Mouse (Mus musculus) embryonic facial prominence, embryonic 15.5 days (tissue): ENCODE measurements around the gene Gm21987. TPM values are rescaled to one million over a fixed set of nuclear protein-coding genes. Genes with fewer than 3 reads are reported as not detected.
"Not testable (repeated sequence)": the region's sequence is repeated elsewhere in the genome, so short reads cannot be mapped to it uniquely, and the experiment has no call there.

ENCODE experiments used
- ATAC-seq: fragments of 200-750 bp; cut with Nextera tagmentation; 2 replicates; pipeline ENCODE4 v1.8.0; 2017; ENCODE audit warnings: low read depth, moderate TSS enrichment; ENCODE audit not compliant: insufficient number of reproducible peaks, low FRiP score, low TSS enrichment
- H3K27ac ChIP-seq: fragments of 300-500 bp; sonication (generic); replicated peaks from 2 replicates; pipeline ENCODE4 v1.5.1; 2015; ENCODE audit warnings: mild to moderate bottlenecking, inconsistent platforms
- H3K27me3 ChIP-seq: fragments of 300-500 bp; sonication (generic); 2 replicates; pipeline ENCODE4 v1.6.1; 2015; ENCODE audit warnings: inconsistent platforms
- H3K36me3 ChIP-seq: fragments of 300-500 bp; sonication (generic); 2 replicates; pipeline ENCODE4 v1.6.1; 2015; ENCODE audit warnings: mild to moderate bottlenecking, inconsistent platforms
- H3K4me1 ChIP-seq: fragments of 300-500 bp; sonication (generic); 2 replicates; pipeline ENCODE4 v1.6.1; 2015; ENCODE audit warnings: inconsistent platforms
- H3K4me2 ChIP-seq: fragments of 300-500 bp; sonication (generic); replicated peaks from 2 replicates; pipeline ENCODE4 v1.6.1; 2015; ENCODE audit warnings: mild to moderate bottlenecking, inconsistent platforms
- H3K4me3 ChIP-seq: fragments of 300-500 bp; sonication (generic); replicated peaks from 2 replicates; pipeline ENCODE4 v1.5.1; 2015; ENCODE audit warnings: mild to moderate bottlenecking, inconsistent platforms
- H3K9ac ChIP-seq: fragments of 300-500 bp; sonication (generic); 2 replicates; pipeline ENCODE4 v1.6.1; 2015; ENCODE audit warnings: inconsistent platforms
- H3K9me3 ChIP-seq: fragments of 300-500 bp; sonication (generic); replicated peaks from 2 replicates; pipeline ENCODE4 v1.6.1; 2016; ENCODE audit warnings: inconsistent platforms
- WGBS: fragments of 180-500 bp; shearing (Covaris S2); methylation state at CpG from one replicate; pipeline ENCODE4 v1.1.7; 2015; 5-methylcytosine and 5-hydroxymethylcytosine counted together
- polyA plus RNA-seq: library from polyadenylated mRNA; unstranded; fragments of >200 nt; fragmentation: Nextera tagmentation; extraction: Ambion mirVana; gene quantifications from 2 replicates; pipeline ENCODE4 v1.2.1, GENCODE M21; 2015

The Gm21987 gene
- polyA plus RNA-seq, 1 experiment from 2014 or later: not detected

DNA sequence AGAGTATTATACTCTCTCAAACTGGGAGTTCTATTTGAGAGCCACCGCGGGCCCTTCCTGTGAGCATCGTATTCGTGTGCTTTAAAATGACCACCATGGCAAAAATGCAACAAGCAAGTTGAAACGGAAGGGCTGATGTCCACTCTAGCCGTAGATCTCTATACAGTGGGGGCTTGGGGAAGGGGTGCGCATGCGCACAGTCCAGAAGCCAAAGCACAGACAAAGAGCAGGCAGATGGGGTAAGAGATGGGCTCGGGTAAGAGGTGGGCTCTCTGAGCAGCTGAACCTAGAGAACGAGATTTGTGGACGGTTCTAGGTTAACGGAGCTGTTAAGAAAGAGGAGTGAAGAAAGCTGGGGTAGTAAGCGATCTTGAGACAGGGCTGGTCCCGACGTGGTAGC is 22.5 kb upstream of the Gm21987 start:
- Histone ChIP-seq H3K4me1 (no peaks in the 10 kb centered on the region), H3K9me3 (no peaks in the 10 kb centered on the region), H3K27ac (no peak overlapping the region), H3K9ac (no peak overlapping the region), H3K4me2 (no peak overlapping the region), H3K36me3 (no peaks in the 10 kb centered on the region), H3K4me3 (no peak overlapping the region), H3K27me3 (no peaks in the 10 kb centered on the region)
- no peak for ATAC-seq
- 90% methylated on average over 15 of the region's 15 CpGs for WGBS

DNA sequence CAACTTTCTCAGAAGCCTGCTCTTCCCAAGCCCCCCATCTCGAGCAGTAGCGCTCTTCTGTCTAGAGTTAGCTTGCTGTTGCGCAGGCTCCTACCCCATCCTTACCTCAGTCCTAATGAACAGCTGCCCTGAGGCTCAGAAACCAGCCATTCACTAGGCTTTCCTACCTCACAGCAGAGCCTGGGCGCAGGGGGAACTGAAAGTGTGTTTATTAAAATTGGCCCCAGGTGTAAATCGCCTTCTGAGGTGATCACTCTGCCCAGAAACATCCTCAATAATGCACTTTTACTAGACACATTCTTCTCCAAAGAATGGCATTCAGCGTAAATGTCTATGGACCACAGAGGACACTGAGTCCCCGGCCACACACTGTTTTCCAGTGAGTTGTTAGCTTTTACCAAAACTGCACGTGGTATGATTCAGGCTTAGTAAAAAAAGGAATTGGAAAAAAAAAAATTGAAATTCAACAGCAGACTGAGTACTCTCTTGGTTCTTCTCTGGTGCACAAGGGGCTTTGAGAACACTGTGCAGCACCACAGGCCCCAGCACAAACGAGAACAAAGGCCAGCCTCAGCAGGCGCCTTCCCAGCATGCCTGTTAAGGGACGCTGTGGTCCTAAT is 20.0 kb upstream of the Gm21987 start:
- Histone ChIP-seq H3K27me3 (no peaks in the 10 kb centered on the region), H3K4me3 (no peak overlapping the region), H3K36me3 (no peaks in the 10 kb centered on the region), H3K9me3 (no peaks in the 10 kb centered on the region), H3K4me1 (no peaks in the 10 kb centered on the region), H3K4me2 (no peak overlapping the region), H3K27ac (no peak overlapping the region), H3K9ac (no peak overlapping the region)
- ATAC-seq: no peak
- WGBS: 81% methylated on average over 11 of the region's 11 CpGs

DNA sequence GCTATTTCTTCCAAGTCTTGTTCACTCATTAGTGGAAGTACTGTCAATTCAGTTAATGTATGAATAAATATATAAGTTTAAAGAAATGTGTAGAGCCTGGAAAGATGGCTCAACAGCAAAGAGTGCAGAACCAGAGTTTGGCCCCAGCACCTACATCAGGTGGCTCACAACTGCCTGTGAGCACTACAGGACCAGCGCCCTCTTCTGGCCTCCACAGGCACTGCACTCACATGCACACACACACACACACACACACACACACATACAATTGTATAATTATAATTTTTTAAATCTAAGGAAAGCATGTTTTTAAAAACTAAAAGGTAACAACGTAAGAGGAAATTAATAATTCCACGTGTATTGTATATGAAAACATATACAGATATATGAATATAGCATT is 17.5 kb upstream of the Gm21987 start:
- Histone ChIP-seq H3K9me3 (no peaks in the 10 kb centered on the region), H3K27ac (no peak overlapping the region), H3K4me1 (no peaks in the 10 kb centered on the region), H3K4me2 (no peak overlapping the region), H3K4me3 (no peak overlapping the region), H3K9ac (no peak overlapping the region), H3K27me3 (no peaks in the 10 kb centered on the region), H3K36me3 (no peaks in the 10 kb centered on the region)
- no peak for ATAC-seq
- WGBS: 86% methylated on average over 3 of the region's 3 CpGs

DNA sequence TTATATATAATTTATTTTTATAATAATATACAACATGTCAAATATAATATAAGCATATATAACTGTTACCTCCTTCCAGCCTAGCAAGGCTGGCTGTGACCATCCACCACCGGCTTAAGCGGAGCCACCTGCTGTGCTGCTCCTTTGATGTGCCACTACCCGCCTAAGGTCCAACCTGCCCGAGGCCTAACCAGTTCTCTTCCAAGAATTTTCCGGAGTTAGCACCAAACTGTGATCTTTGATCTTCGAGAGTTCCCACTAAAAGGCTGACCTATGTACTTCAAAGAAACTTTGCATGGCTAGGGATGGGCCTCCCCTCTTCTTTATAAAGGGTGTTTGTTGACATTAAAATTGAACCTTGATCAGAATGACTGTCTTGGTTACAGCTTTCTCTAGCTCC is 12.4 kb upstream of the Gm21987 start:
- H3K27ac ChIP-seq: no peak overlapping the region
- WGBS: 29% methylated on average over 6 of the region's 6 CpGs
- H3K9ac ChIP-seq: no peak overlapping the region
- no peaks in the 10 kb centered on the region for H3K36me3 ChIP-seq
- H3K9me3 ChIP-seq: no peaks in the 10 kb centered on the region
- no peak overlapping the region for H3K4me3 ChIP-seq
- H3K27me3 ChIP-seq: no peaks in the 10 kb centered on the region
- no peak overlapping the region for H3K4me2 ChIP-seq
- H3K4me1 ChIP-seq: no peaks in the 10 kb centered on the region
- no peak for ATAC-seq

DNA sequence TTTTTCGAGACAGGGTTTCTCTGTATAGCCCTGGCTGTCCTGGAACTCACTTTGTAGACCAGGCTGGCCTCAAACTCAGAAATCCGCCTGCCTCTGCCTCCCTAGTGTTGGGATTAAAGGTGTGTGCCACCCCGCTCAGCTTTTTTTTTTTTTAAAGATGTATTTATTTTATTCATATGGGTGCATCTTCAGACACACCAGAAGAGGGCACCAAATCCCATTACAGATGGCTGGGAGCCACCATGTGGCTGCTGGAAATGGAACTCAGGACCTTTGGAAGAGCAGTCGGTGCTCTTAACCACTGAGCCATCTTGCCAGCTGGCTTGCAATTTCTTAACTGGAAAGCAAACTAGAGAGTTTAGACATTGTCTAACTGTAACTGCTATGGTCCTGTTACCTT is 8.8 kb upstream of the Gm21987 start:
- not testable (repeated sequence) for H3K4me1 ChIP-seq, H3K9ac ChIP-seq, H3K4me3 ChIP-seq, H3K27me3 ChIP-seq, H3K27ac ChIP-seq, ATAC-seq, H3K4me2 ChIP-seq, H3K9me3 ChIP-seq, H3K36me3 ChIP-seq
- 86% methylated on average over 4 of the region's 4 CpGs for WGBS

DNA sequence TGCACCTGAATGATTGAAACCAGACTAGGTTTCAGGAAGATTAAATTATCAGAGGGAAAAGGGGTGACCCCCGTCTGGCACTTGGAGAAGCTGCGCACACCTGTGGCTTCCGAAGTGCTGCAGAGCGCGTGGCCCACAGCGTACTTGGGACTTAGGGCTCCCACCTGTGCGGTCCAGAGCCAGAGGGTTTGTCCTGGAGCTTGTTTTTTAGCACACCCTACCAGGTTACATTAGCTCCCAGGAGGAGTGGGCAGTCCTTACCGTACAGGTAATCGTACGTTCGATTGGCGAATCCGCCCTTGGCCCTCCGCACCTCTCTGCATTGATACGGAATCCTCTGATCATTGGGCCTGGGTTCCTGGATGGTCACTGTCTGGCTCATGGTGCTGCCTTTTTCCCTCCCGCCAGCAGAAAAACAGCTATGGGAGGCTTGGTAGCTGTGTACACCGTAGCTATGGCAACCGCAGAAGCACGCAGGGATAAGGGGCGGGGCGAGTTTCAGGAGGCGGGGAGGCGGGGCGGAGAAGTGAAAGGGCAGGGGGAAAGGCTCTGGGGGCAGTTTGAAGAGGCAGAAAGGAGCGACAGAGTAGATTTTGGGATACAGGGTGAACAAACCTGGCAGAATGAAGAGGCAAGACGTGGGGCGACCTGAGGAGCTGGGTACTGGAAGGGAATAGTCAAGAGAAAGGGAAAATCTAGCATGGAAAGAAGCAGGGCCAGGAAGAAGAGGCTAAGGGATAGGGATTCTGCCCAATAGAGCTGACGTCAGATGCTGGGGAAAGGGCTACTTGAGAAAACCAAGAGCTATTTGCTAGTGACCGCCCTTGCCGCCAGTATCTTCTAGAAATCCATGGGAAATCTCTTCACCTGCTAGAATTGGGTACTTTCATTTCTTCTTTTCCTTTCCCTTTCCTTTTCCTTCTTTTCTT is 5.2 kb upstream of the Gm21987 start, which contains the start of gene Maats1:
TSS of gene Maats1 (minus strand) at position 748 of the 929 bp plus-strand sequence.
- peak; percentile 80 for ATAC-seq
- H3K4me2 ChIP-seq: peak within 1 kb of the TSS; percentile 72
- no peak within 1 kb of the TSS for H3K27ac ChIP-seq
- H3K36me3 ChIP-seq: no peaks in the 10 kb centered on the region
- WGBS: 8% methylated on average over 30 of the region's 30 CpGs
- peak within 1 kb of the TSS; percentile 38 for H3K4me3 ChIP-seq
- H3K27me3 ChIP-seq: no peaks in the 10 kb centered on the region
- peaks cover 7% of the 10 kb centered on the region for H3K4me1 ChIP-seq
- H3K9me3 ChIP-seq: no peaks in the 10 kb centered on the region
- peak within 1 kb of the TSS; percentile 12; the same call in 1 of the 2 replicates for H3K9ac ChIP-seq

DNA sequence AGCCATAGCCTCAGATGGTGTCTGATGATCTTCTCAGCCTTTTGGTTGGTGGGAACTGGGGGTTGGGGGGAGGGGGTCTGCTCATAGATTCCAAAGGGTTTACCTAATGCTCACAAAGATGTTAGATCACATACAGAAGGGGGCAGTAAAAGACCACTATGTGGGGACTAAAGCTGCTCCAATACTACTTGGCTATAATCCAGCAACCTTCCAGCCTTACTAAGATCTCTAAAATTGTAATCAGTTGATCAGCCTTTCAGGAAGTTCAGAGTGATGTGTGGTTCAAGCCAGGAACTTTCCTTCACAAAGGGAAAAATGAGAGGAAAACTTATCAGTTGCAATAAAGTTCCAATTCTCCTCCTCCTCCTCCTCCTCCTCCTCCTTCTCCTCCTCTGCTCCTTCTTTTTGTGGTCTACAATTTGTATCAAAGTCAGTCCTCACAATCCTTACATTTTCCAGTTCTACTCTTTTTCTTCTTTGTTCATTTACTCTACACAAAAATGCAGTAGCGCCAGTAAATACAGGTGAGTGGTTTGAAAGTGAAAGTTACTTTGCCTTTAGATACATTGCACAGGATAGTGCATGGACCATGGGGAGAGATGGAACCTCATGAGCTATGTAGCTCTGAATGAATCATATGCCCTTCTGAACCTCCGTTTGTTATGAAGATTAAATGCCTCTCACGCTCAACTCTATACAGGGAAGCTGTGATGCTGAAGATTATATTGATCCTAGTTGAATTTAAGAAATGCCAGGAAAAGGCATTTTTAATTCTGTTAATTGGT is 1.7 kb upstream of the Gm21987 start:
- ATAC-seq: no peak

DNA sequence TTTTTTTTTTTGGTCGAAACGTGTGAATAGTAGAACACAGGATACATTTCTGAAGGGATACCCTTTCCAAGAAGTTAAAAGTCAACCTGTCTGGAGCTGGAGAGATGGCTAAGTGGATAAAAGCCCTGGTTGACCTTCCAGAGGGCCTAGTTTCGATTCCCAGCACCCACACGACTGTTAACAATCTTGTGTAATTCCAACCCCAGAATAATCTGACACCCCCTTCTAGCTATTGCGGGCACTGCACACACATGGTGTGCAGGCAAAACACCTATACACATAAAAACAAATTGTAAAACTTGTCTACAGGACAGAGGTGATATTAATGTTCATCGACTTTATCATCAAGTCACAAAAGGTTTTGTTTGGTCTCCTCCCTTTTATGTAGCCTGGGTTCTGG is 748 bp downstream of the Gm21987 start:
- H3K9me3 ChIP-seq: no peaks in the 10 kb centered on the region
- no peak overlapping the region for H3K27ac ChIP-seq
- peak overlapping the region; percentile 55 for H3K4me2 ChIP-seq
- H3K4me1 ChIP-seq: peaks cover 6% of the 10 kb centered on the region
- WGBS: 57% methylated on average over 6 of the region's 6 CpGs
- peaks cover 23% of the 10 kb centered on the region for H3K36me3 ChIP-seq
- no peak for ATAC-seq
- no peaks in the 10 kb centered on the region for H3K27me3 ChIP-seq
- no peak overlapping the region for H3K9ac ChIP-seq
- H3K4me3 ChIP-seq: peak overlapping the region; percentile 94

More for the DNA sequence above, 1.7 kb upstream of the Gm21987 start:
- 81% methylated on average over 3 of the region's 3 CpGs for WGBS
- Histone ChIP-seq H3K36me3 (peaks cover 4% of the 10 kb centered on the region), H3K9ac (no peak overlapping the region), H3K4me1 (peaks cover 13% of the 10 kb centered on the region), H3K27me3 (no peaks in the 10 kb centered on the region), H3K27ac (no peak overlapping the region), H3K9me3 (no peaks in the 10 kb centered on the region), H3K4me3 (no peak overlapping the region), H3K4me2 (no peak overlapping the region)

DNA sequence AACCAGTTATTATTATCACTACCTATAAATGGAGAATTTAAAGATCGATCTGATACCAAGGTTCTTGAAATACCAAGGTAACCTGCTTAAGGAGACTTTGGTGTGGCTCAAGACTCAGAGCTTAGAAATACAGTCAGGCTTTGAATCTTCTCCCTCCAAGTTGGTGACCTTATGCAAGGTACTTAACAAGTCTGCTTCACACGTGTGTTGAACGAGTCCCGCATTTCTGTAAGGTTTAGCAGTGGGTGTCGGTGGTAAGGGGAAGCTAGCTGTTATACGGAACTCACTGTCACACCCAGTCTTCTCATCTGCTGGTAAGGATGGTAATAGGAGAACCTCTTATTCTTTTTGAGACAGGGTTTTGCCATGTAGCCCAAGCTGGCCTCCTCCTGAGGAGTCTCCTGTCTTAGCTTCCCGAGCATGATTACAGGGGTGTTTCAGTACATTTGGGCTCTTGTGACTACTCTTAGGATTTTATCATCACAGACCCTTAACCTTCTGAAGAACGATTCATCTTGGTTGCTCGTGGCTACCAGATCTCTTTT is 1.4 kb downstream of the Gm21987 start:
- ATAC-seq: no peak
- Histone ChIP-seq H3K4me2 (no peak overlapping the region), H3K9ac (no peak overlapping the region), H3K36me3 (peaks cover 26% of the 10 kb centered on the region), H3K4me3 (no peak overlapping the region), H3K27ac (no peak overlapping the region), H3K4me1 (peaks cover 6% of the 10 kb centered on the region), H3K9me3 (no peaks in the 10 kb centered on the region), H3K27me3 (no peaks in the 10 kb centered on the region)
- 88% methylated on average over 9 of the region's 9 CpGs for WGBS

DNA sequence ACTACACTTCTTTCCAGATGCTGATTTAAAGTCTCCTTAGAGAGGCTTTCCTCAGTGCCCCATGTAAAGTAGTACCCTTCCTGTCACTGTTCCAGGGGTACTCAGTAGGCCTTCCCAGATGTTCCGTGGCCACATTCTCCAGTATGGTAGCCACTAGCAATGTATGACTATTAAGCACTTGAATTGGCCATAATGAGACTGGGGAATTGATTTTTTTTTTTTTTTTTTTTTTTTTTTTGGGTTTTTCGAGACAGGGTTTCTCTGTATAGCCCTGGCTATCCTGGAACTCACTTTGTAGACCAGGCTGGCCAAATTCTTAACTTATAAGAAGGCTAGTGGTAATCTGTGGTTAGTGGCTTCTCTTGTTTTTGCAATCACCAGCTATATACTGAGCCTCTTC is 3.0 kb downstream of the Gm21987 start:
- no peak overlapping the region for H3K9ac ChIP-seq
- H3K9me3 ChIP-seq: no peaks in the 10 kb centered on the region
- no peak overlapping the region for H3K4me2 ChIP-seq
- no peak overlapping the region for H3K4me3 ChIP-seq
- no peak overlapping the region for H3K27ac ChIP-seq
- H3K36me3 ChIP-seq: peaks cover 26% of the 10 kb centered on the region
- 87% methylated on average over 2 of the region's 2 CpGs for WGBS
- H3K27me3 ChIP-seq: no peaks in the 10 kb centered on the region
- ATAC-seq: no peak
- peaks cover 6% of the 10 kb centered on the region for H3K4me1 ChIP-seq

DNA sequence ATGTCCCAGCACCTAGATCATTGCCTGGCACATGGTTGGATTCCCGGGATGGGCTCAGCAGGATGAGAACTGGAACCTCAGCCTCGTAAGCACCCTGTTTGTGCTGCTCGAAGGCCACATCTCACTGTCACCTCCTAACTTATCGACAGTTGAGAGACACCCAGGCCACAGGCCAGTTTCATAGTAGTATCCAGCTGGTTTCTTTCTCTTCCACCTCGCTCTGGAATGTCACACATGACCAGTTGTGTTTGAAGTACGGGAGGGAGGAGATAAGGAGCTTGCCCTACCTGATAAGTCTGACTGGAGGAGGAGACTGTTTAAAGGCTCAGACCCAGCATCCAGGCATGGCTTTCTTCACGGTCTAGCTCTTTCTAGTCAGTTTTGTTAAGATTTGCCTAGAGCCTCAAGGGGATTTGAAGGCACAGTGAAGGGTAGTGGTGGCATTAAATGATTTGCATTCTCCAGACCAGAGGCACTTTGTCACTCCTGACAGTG is 3.6 kb downstream of the Gm21987 start:
- no peak for ATAC-seq
- 82% methylated on average over 7 of the region's 7 CpGs for WGBS

More for the DNA sequence above, 3.6 kb downstream of the Gm21987 start:
- Histone ChIP-seq H3K36me3 (peaks cover 26% of the 10 kb centered on the region), H3K9ac (no peak overlapping the region), H3K4me2 (no peak overlapping the region), H3K27ac (no peak overlapping the region), H3K27me3 (no peaks in the 10 kb centered on the region), H3K9me3 (no peaks in the 10 kb centered on the region), H3K4me1 (peaks cover 6% of the 10 kb centered on the region), H3K4me3 (no peak overlapping the region)
